Mouse (Mus musculus): Measurements from ENCODE around the gene Zfp704. TPM values are rescaled to one million over a fixed set of nuclear protein-coding genes. Genes with fewer than 3 reads are reported as not detected.

Zfp704 gene
- total and polyA plus RNA-seq, 3 experiments, result not detected

DNA sequence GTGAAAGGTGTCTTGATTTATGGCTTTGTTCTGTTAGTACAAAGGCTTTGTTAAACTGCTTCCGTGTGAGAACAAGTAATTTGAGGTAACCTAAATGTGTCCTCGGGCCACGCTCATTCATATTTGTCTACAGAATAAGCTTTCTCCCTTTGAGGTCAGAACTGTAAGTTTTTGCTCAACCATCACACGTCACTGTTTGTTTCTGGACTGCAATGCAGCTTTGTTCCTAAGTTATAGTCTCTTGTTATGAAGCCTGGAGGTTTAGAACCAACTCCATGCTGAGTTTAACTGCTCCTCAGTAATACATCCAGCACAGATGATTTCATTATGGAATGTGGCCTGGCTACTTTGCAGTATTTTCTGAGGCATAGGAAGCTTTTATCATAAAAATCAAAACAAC lies 90.4 kb downstream of the Zfp704 start:
- Histone ChIP-seq H3K9ac (ENCODE audit: insufficient read depth, low read depth) (no peak overlapping the region), H3K27ac (ENCODE audit: insufficient read depth, low read depth) (no peak overlapping the region), H3K4me1 (ENCODE audit: control insufficient read depth in 1 of 2, insufficient read depth in 2 of 2) (peaks cover 0 to 9% of the 10 kb centered on the region in 2 experiments; a peak in 2 of 4 replicates), H3K4me3 (replicated peaks in 1 of 3; ENCODE audit: low read depth in 2 of 3, low read length in 2 of 3, poor library complexity in 1 of 3) (no peak overlapping the region), H3K9me3 (replicated peaks; ENCODE audit: low read length) (no peaks in the 10 kb centered on the region), H3K4me2 (ENCODE audit: insufficient read depth, low read depth, poor library complexity, severe bottlenecking) (no peak overlapping the region), H3K36me3 (replicated peaks in 1 of 2; ENCODE audit: control insufficient read depth in 1 of 2, insufficient read depth in 1 of 2, low read length in 1 of 2) (no peaks in the 10 kb centered on the region), H3K27me3 (replicated peaks) (no peaks in the 10 kb centered on the region), H3K79me2 (replicated peaks; ENCODE audit: control insufficient read depth, extremely low read depth, insufficient read depth, poor library complexity, severe bottlenecking) (no peaks in the 10 kb centered on the region)
- TF ChIP-seq MEF2A (IDR thresholded peaks at IDR 0.05; ENCODE audit: borderline replicate concordance, low read depth, low read length), result no peak
- no peak for TF ChIP-seq POLR2A (IDR thresholded peaks at IDR 0.05; ENCODE audit: low read depth, low read length)
- TF ChIP-seq GABPA (IDR thresholded peaks at IDR 0.05; ENCODE audit: insufficient replicate concordance, low read depth, low read length), result no peak
- no peak for TF ChIP-seq CHD1 (IDR thresholded peaks at IDR 0.05; ENCODE audit: low read depth, low read length)
- no peak for TF ChIP-seq SMC3 (IDR thresholded peaks at IDR 0.05; ENCODE audit: low read depth, low read length)
- no peak for TF ChIP-seq CHD2 (IDR thresholded peaks at IDR 0.05; ENCODE audit: low read length)
- TF ChIP-seq ZMIZ1 (IDR thresholded peaks at IDR 0.05; ENCODE audit: low read depth, low read length), result no peak
- no peak for TF ChIP-seq MXI1 (IDR thresholded peaks at IDR 0.05; ENCODE audit: low read depth, low read length)
- no peak for TF ChIP-seq MAX (IDR thresholded peaks at IDR 0.05; ENCODE audit: low read length)
- no peak for TF ChIP-seq POLR2AphosphoS2 (IDR thresholded peaks at IDR 0.05; ENCODE audit: low read depth, low read length)
- no peak for TF ChIP-seq USF1 (IDR thresholded peaks at IDR 0.05; ENCODE audit: low read depth, low read length)
- TF ChIP-seq IRF4 (IDR thresholded peaks at IDR 0.05; ENCODE audit: low read depth, low read length), result no peak
- TF ChIP-seq USF2 (conservative IDR thresholded peaks at IDR 0.05; ENCODE audit: low read depth, low read length), result no peak
- TF ChIP-seq ELF1 (IDR thresholded peaks at IDR 0.05; ENCODE audit: low read depth, low read length), result no peak
- dilution Hi-C loops (cut with MboI; ENCODE audit: extremely low pct_ligation_motif_present, extremely low pct_unique_long_range_greater_than_20kb, low sequenced_read_pairs), result no loop called here
- no peak for DNase-seq (ENCODE audit: extremely low read depth)
- in situ Hi-C loops (cut with MboI; ENCODE audit: low pct_ligation_motif_present, low pct_unique_long_range_greater_than_20kb, low sequenced_read_pairs), result no loop called here

DNA sequence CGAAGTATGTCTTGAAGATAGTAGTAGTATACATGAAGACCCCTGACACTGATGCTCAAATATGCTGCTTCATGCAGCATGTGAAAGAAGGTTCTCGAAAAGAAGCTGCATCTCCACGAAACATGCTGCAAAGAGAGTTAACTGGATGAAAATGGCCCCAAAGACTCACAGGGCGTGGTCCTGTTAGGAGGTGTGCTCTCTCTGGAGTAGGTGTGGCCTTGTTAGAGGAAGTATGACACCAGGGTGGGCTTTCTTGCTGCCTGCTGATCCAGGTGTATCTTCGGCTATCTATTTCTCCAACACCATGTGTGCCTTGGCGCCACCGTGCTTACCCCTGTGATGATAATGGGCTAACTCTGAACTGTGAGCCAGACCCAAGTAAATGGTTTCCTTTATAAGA lies 90.9 kb downstream of the Zfp704 start:
- DNase-seq (ENCODE audit: extremely low read depth), result no peak
- dilution Hi-C loops (cut with MboI; ENCODE audit: extremely low pct_ligation_motif_present, extremely low pct_unique_long_range_greater_than_20kb, low sequenced_read_pairs), result no loop called here
- H3K4me1 ChIP-seq (ENCODE audit: control insufficient read depth in 1 of 2, insufficient read depth in 2 of 2), result peaks cover 0 to 9% of the 10 kb centered on the region in 2 experiments; a peak in 2 of 4 replicates

More for the DNA sequence above, 90.9 kb downstream of the Zfp704 start:
- Histone ChIP-seq H3K9ac (ENCODE audit: insufficient read depth, low read depth) (no peak overlapping the region), H3K4me3 (replicated peaks in 1 of 3; ENCODE audit: low read depth in 2 of 3, low read length in 2 of 3, poor library complexity in 1 of 3) (no peak overlapping the region), H3K79me2 (replicated peaks; ENCODE audit: control insufficient read depth, extremely low read depth, insufficient read depth, poor library complexity, severe bottlenecking) (no peaks in the 10 kb centered on the region), H3K27ac (ENCODE audit: insufficient read depth, low read depth) (no peak overlapping the region), H3K36me3 (replicated peaks in 1 of 2; ENCODE audit: control insufficient read depth in 1 of 2, insufficient read depth in 1 of 2, low read length in 1 of 2) (no peaks in the 10 kb centered on the region), H3K4me2 (ENCODE audit: insufficient read depth, low read depth, poor library complexity, severe bottlenecking) (no peak overlapping the region), H3K27me3 (replicated peaks) (no peaks in the 10 kb centered on the region), H3K9me3 (replicated peaks; ENCODE audit: low read length) (no peaks in the 10 kb centered on the region)
- TF ChIP-seq ELF1 (IDR thresholded peaks at IDR 0.05; ENCODE audit: low read depth, low read length) (no peak), RAD21 (IDR thresholded peaks at IDR 0.05; ENCODE audit: low read depth, low read length) (no peak), NELFE (IDR thresholded peaks at IDR 0.05; ENCODE audit: low read depth, low read length) (no peak), E2F4 (IDR thresholded peaks at IDR 0.05; ENCODE audit: insufficient replicate concordance, low read depth, low read length) (no peak), GABPA (IDR thresholded peaks at IDR 0.05; ENCODE audit: insufficient replicate concordance, low read depth, low read length) (no peak), SMC3 (IDR thresholded peaks at IDR 0.05; ENCODE audit: low read depth, low read length) (no peak), MAFK (IDR thresholded peaks at IDR 0.05; ENCODE audit: insufficient replicate concordance, low read length) (no peak), TCF12 (IDR thresholded peaks at IDR 0.05; ENCODE audit: low read depth, low read length) (no peak), MEF2A (IDR thresholded peaks at IDR 0.05; ENCODE audit: borderline replicate concordance, low read depth, low read length) (no peak), HCFC1 (IDR thresholded peaks at IDR 0.05; ENCODE audit: low read depth, low read length) (no peak), MAX (IDR thresholded peaks at IDR 0.05; ENCODE audit: low read length) (no peak), ZKSCAN1 (IDR thresholded peaks at IDR 0.05; ENCODE audit: borderline replicate concordance, low read depth, low read length) (no peak), USF2 (conservative IDR thresholded peaks at IDR 0.05; ENCODE audit: low read depth, low read length) (no peak), USF1 (IDR thresholded peaks at IDR 0.05; ENCODE audit: low read depth, low read length) (no peak), ZMIZ1 (IDR thresholded peaks at IDR 0.05; ENCODE audit: low read depth, low read length) (no peak)
- in situ Hi-C loops (cut with MboI; ENCODE audit: low pct_ligation_motif_present, low pct_unique_long_range_greater_than_20kb, low sequenced_read_pairs), result no loop called here

Measured in CH12.LX (cell line).